Mouse (Mus musculus) CH12.LX (cell line): Measurements from ENCODE around the gene Mtmr12. TPM values are rescaled to one million over a fixed set of nuclear protein-coding genes. Genes with fewer than 3 reads are reported as not detected.

Experiments
- DNase-seq: peaks from one replicate; pipeline ENCODE4 v3.0.0-alpha.2; 2013; ENCODE audit errors: extremely low read depth
- H3K27ac ChIP-seq: 2 replicates; pipeline ENCODE4 v1.5.1; 2012; ENCODE audit warnings: low read depth, mild to moderate bottlenecking, control low read depth, moderate library complexity; ENCODE audit not compliant: insufficient read depth
- H3K27me3 ChIP-seq: replicated peaks from 2 replicates; pipeline ENCODE3; 2012; ENCODE audit warnings: inconsistent platforms
- H3K36me3 ChIP-seq, 2 experiments: replicated peaks in 1 of 2; 2 replicates each; pipeline versions ENCODE3 to v1.6.1; 2012; ENCODE audit warnings: inconsistent platforms in 1 of 2, low read length in 1 of 2, mild to moderate bottlenecking in 1 of 2, mixed read lengths in 1 of 2, moderate library complexity in 1 of 2; ENCODE audit not compliant: control insufficient read depth in 1 of 2, insufficient read depth in 1 of 2
- H3K4me1 ChIP-seq, 2 experiments: 2 replicates each; pipeline ENCODE4 v1.6.1; 2012; ENCODE audit warnings: inconsistent platforms in 1 of 2, moderate library complexity in 1 of 2; ENCODE audit not compliant: insufficient read depth in 2 of 2, control insufficient read depth in 1 of 2
- H3K4me2 ChIP-seq: 2 replicates; pipeline ENCODE4 v1.6.1; 2012; ENCODE audit warnings: low read depth, mild to moderate bottlenecking, control low read depth; ENCODE audit not compliant: poor library complexity, insufficient read depth, severe bottlenecking
- H3K4me3 ChIP-seq, 3 experiments: fragments of 150-350 bp in 1 of 3; sonication (generic) in 1 of 3; replicated peaks in 1 of 3; 2 replicates each; pipeline versions ENCODE3 to v1.5.1; 2011 to 2012; ENCODE audit warnings: low read depth in 2 of 3, low read length in 2 of 3, mild to moderate bottlenecking in 2 of 3, moderate library complexity in 2 of 3, control low read depth in 1 of 3, improper control_type of control experiment in 1 of 3, inconsistent platforms in 1 of 3, mixed read lengths in 1 of 3; ENCODE audit not compliant: poor library complexity in 1 of 3
- H3K79me2 ChIP-seq: replicated peaks from 2 replicates; pipeline ENCODE4 v1.6.1; 2012; ENCODE audit warnings: mild to moderate bottlenecking, moderate library complexity; ENCODE audit not compliant: control insufficient read depth, poor library complexity, insufficient read depth, severe bottlenecking; ENCODE audit errors: extremely low read depth
- H3K9ac ChIP-seq: 2 replicates; pipeline ENCODE4 v1.6.1; 2012; ENCODE audit warnings: low read depth, mild to moderate bottlenecking, control low read depth, moderate library complexity; ENCODE audit not compliant: insufficient read depth
- H3K9me3 ChIP-seq: replicated peaks from 2 replicates; pipeline ENCODE3; 2012; ENCODE audit warnings: low read length, inconsistent platforms, mixed read lengths
- CTCF ChIP-seq, 2 experiments: IDR thresholded peaks in 1 of 2; conservative IDR thresholded peaks in 1 of 2; 2 replicates each; pipeline ENCODE4 v1.5.1; 2011 to 2012; ENCODE audit warnings: low read depth in 2 of 2, low read length in 2 of 2, improper control_type of control experiment in 1 of 2, inconsistent platforms in 1 of 2, mild to moderate bottlenecking in 1 of 2, moderate library complexity in 1 of 2
- ELF1 ChIP-seq: IDR thresholded peaks from 2 replicates; pipeline ENCODE4 v1.6.1; 2014; ENCODE audit warnings: low read depth, mild to moderate bottlenecking, inconsistent platforms, low read length, improper control_type of control experiment
- EP300 ChIP-seq: IDR thresholded peaks from 2 replicates; pipeline ENCODE4 v1.6.1; 2011; ENCODE audit warnings: low read length, improper control_type of control experiment
- GABPA ChIP-seq: IDR thresholded peaks from 2 replicates; pipeline ENCODE4 v1.6.1; 2012; ENCODE audit warnings: low read depth, low read length, improper control_type of control experiment, inconsistent platforms; ENCODE audit not compliant: insufficient replicate concordance
- IRF4 ChIP-seq: IDR thresholded peaks from 2 replicates; pipeline ENCODE4 v1.6.1; 2014; ENCODE audit warnings: low read depth, mild to moderate bottlenecking, inconsistent platforms, low read length, improper control_type of control experiment
- KAT2A ChIP-seq: IDR thresholded peaks from 2 replicates; pipeline ENCODE4 v1.6.1; 2012; ENCODE audit warnings: low read length, improper control_type of control experiment, inconsistent platforms; ENCODE audit not compliant: insufficient replicate concordance
- MAFK ChIP-seq: IDR thresholded peaks from 2 replicates; pipeline ENCODE4 v1.6.1; 2011; ENCODE audit warnings: low read length, improper control_type of control experiment; ENCODE audit not compliant: insufficient replicate concordance
- MXI1 ChIP-seq: IDR thresholded peaks from 2 replicates; pipeline ENCODE4 v1.6.1; 2011; ENCODE audit warnings: mild to moderate bottlenecking, low read depth, low read length, improper control_type of control experiment
- MYC ChIP-seq: IDR thresholded peaks from 2 replicates; pipeline ENCODE4 v1.6.1; 2011; ENCODE audit warnings: low read depth, mild to moderate bottlenecking, improper control_type of control experiment, low read length
- NELFE ChIP-seq: IDR thresholded peaks from 2 replicates; pipeline ENCODE4 v1.6.1; 2011; ENCODE audit warnings: low read depth, low read length, improper control_type of control experiment
- POLR2A ChIP-seq: IDR thresholded peaks from 2 replicates; pipeline ENCODE4 v1.6.1; 2011; ENCODE audit warnings: low read depth, mild to moderate bottlenecking, improper control_type of control experiment, low read length
- RAD21 ChIP-seq: IDR thresholded peaks from 2 replicates; pipeline ENCODE4 v1.6.1; 2011; ENCODE audit warnings: low read depth, mild to moderate bottlenecking, low read length, improper control_type of control experiment, moderate library complexity
- SIN3A ChIP-seq: IDR thresholded peaks from 2 replicates; pipeline ENCODE4 v1.6.1; 2012; ENCODE audit warnings: low read length, improper control_type of control experiment, inconsistent platforms
- SMC3 ChIP-seq: IDR thresholded peaks from 2 replicates; pipeline ENCODE4 v1.6.1; 2011; ENCODE audit warnings: low read depth, low read length, improper control_type of control experiment
- TBP ChIP-seq: conservative IDR thresholded peaks from 2 replicates; pipeline ENCODE4 v1.6.1; 2011; ENCODE audit warnings: low read depth, low read length, improper control_type of control experiment
- TCF12 ChIP-seq: IDR thresholded peaks from 2 replicates; pipeline ENCODE4 v1.6.1; 2014; ENCODE audit warnings: low read depth, mild to moderate bottlenecking, inconsistent platforms, low read length, improper control_type of control experiment
- UBTF ChIP-seq: IDR thresholded peaks from 2 replicates; pipeline ENCODE4 v1.6.1; 2012; ENCODE audit warnings: low read depth, mild to moderate bottlenecking, inconsistent platforms, low read length, improper control_type of control experiment, moderate library complexity
- USF2 ChIP-seq: conservative IDR thresholded peaks from 2 replicates; pipeline ENCODE4 v1.6.1; 2011; ENCODE audit warnings: low read depth, low read length, improper control_type of control experiment
- ZC3H11A ChIP-seq: IDR thresholded peaks from 2 replicates; pipeline ENCODE4 v1.6.1; 2012; ENCODE audit warnings: low read depth, mild to moderate bottlenecking, inconsistent platforms, low read length, improper control_type of control experiment
- ZMIZ1 ChIP-seq: IDR thresholded peaks from 2 replicates; pipeline ENCODE4 v1.6.1; 2012; ENCODE audit warnings: low read depth, mild to moderate bottlenecking, inconsistent platforms, low read length, improper control_type of control experiment
- ZNF384 ChIP-seq: IDR thresholded peaks from 2 replicates; pipeline ENCODE4 v1.6.1; 2012; ENCODE audit warnings: low read depth, low read length, improper control_type of control experiment, inconsistent platforms
- dilution Hi-C: fragments of 300-500 bp; cut with MboI; formaldehyde crosslinking; loops from 2 replicates; pipeline ENCODE4 v1.14.3; 2020; ENCODE audit warnings: low sequenced_read_pairs; ENCODE audit not compliant: extremely low pct_unique_long_range_greater_than_20kb, extremely low pct_ligation_motif_present
- in situ Hi-C: fragments of 300-500 bp; cut with MboI; formaldehyde crosslinking; loops from 3 replicates; pipeline ENCODE4 v1.14.3; 2019; ENCODE audit warnings: low sequenced_read_pairs, low pct_ligation_motif_present, low pct_unique_long_range_greater_than_20kb, mixed read lengths
- polyA plus RNA-seq: library from polyadenylated mRNA; unstranded; fragments of >175 nt; gene quantifications from 2 replicates; pipeline ENCODE4 v1.2.1, GENCODE M21; 2012; ENCODE audit warnings: low read depth; ENCODE audit not compliant: insufficient read length
- total RNA-seq, 2 experiments: library from RNA; depleted of rRNA; stranded (reverse); fragments of 300-350 nt in 1 of 2; fragments of >200 nt in 1 of 2; gene quantifications; 2 replicates each; pipeline ENCODE4 v1.2.3; 2012 to 2014

Gene Mtmr12
- total and polyA plus RNA-seq, 3 experiments = 8.2 to 16.3 (median 12.3) TPM

GRCm38 (mm10) chr15:12319889-12320288 lies 115.1 kb downstream of the Mtmr12 start:
- in situ Hi-C loops = no loop called here
- H3K27me3 ChIP-seq = peaks cover 21% of the 10 kb centered on the region
- no peak overlapping the region for H3K27ac ChIP-seq
- H3K4me2 ChIP-seq = peak overlapping the region; percentile 94; the same call in 1 of the 2 replicates
- no peak overlapping the region for H3K9ac ChIP-seq
- H3K4me1 ChIP-seq = peaks cover 6 to 19% of the 10 kb centered on the region in 2 experiments; a peak in 3 of 4 replicates
- peaks cover 0 to 7% of the 10 kb centered on the region in 2 experiments for H3K36me3 ChIP-seq
- TF ChIP-seq KAT2A = no peak
- TF ChIP-seq EP300 = no peak
- TF ChIP-seq CTCF (conservative IDR thresholded peaks at IDR 0.05 in 1 of 2, IDR thresholded peaks at IDR 0.05 in 1 of 2; ENCODE audit: low read depth in 2 of 2, low read length in 2 of 2) = no peak
- no peak for TF ChIP-seq ZNF384
- TF ChIP-seq MAFK = no peak
- no peak for TF ChIP-seq TBP
- TF ChIP-seq USF2 = no peak
- no peak for DNase-seq
- H3K4me3 ChIP-seq = no peak overlapping the region
- dilution Hi-C loops = no loop called here
- H3K79me2 ChIP-seq = peaks cover 34% of the 10 kb centered on the region
- no peaks in the 10 kb centered on the region for H3K9me3 ChIP-seq

GRCm38 (mm10) chr15:12320441-12321090 lies 115.7 kb downstream of the Mtmr12 start:
- DNase-seq = no peak
- Histone ChIP-seq H3K4me2 (peak overlapping the region; percentile 94), H3K27me3 (peaks cover 21% of the 10 kb centered on the region), H3K9me3 (no peaks in the 10 kb centered on the region), H3K79me2 (peaks cover 38% of the 10 kb centered on the region), H3K36me3 (peaks cover 2 to 11% of the 10 kb centered on the region in 2 experiments), H3K4me1 (peaks cover 6 to 23% of the 10 kb centered on the region in 2 experiments; a peak in 3 of 4 replicates), H3K4me3 (peak overlapping the region; percentile 69 to 96 (median 75)), H3K9ac (peak overlapping the region; percentile 75), H3K27ac (no peak overlapping the region; the same call in 1 of the 2 replicates)
- dilution Hi-C loops (no loop called here), in situ Hi-C loops (no loop called here)
- peak; percentile 37; the same call in 1 of the 2 replicates for TF ChIP-seq ZNF384
- TF ChIP-seq KAT2A = no peak

GRCm38 (mm10) chr15:12321091-12321787 lies 116.4 kb downstream of the Mtmr12 start, which contains the start of gene Golph3:
Gene Golph3 (plus strand): TSS chr15:12321450.
- peak within 1 kb of the TSS; percentile 75 to 100 (median 96) for H3K4me3 ChIP-seq
- H3K9ac ChIP-seq = peak within 1 kb of the TSS; percentile 97
- in situ Hi-C loops = no loop called here
- peaks cover 4 to 18% of the 10 kb centered on the region in 2 experiments for H3K36me3 ChIP-seq
- H3K79me2 ChIP-seq = peaks cover 45% of the 10 kb centered on the region
- DNase-seq = peak; percentile 92
- dilution Hi-C loops = no loop called here
- H3K9me3 ChIP-seq = no peaks in the 10 kb centered on the region
- peaks cover 6 to 30% of the 10 kb centered on the region in 2 experiments; a peak in 3 of 4 replicates for H3K4me1 ChIP-seq
- H3K4me2 ChIP-seq = peak within 1 kb of the TSS; percentile 98
- H3K27ac ChIP-seq = peak within 1 kb of the TSS; percentile 69
- peaks cover 21% of the 10 kb centered on the region for H3K27me3 ChIP-seq
- TF ChIP-seq POLR2A (peak; percentile 88), IRF4 (peak; percentile 44; the same call in 1 of the 2 replicates), ELF1 (peak; percentile 85), RAD21 (no peak), NELFE (peak; percentile 90), MAFK (no peak), SIN3A (peak; percentile 66), GABPA (no peak), EP300 (0 out of 2 replicates have a peak, but pooled peaks have one; percentile 34), MXI1 (peak; percentile 67; the same call in 1 of the 2 replicates), KAT2A (0 out of 2 replicates have a peak, but pooled peaks have one; percentile 52), TCF12 (peak; percentile 83), USF2 (no peak), ZNF384 (no peak), UBTF (no peak; the same call in 1 of the 2 replicates), MYC (no peak), ZMIZ1 (peak; percentile 78), SMC3 (no peak), ZC3H11A (no peak)
